Mouse (Mus musculus) kidney, embryonic 15.5 days (tissue): ENCODE measurements at regions not wholly inside any gene's neighbourhood (a gene's known extent, or its start where the extent isn't known, plus 50 kb on each side); places are given as distances from the start of the nearest gene placed in this dataset.
A peak's percentile ranks its signal among the peaks of the same experiment; 100 is the strongest.
"Not testable (repeated sequence)": the region's sequence is repeated elsewhere in the genome, so short reads cannot be mapped to it uniquely, and the experiment has no call there.

Experiments used
- ATAC-seq: fragments of 200-750 bp; cut with Nextera tagmentation; replicated peaks from 2 replicates; pipeline ENCODE4 v1.8.0; 2017; ENCODE audit warnings: moderate TSS enrichment; ENCODE audit not compliant: low FRiP score
- H3K27ac ChIP-seq: fragments of 300-500 bp; sonication (generic); 2 replicates; pipeline ENCODE4 v1.5.1; 2015; ENCODE audit warnings: mild to moderate bottlenecking, inconsistent platforms
- H3K27me3 ChIP-seq: fragments of 300-500 bp; sonication (generic); 2 replicates; pipeline ENCODE4 v1.6.1; 2015; ENCODE audit warnings: inconsistent platforms
- H3K36me3 ChIP-seq: fragments of 300-500 bp; sonication (generic); 2 replicates; pipeline ENCODE4 v1.6.1; 2015; ENCODE audit warnings: inconsistent platforms
- H3K4me1 ChIP-seq: fragments of 300-500 bp; sonication (generic); 2 replicates; pipeline ENCODE4 v1.6.1; 2015; ENCODE audit warnings: inconsistent platforms
- H3K4me2 ChIP-seq: fragments of 300-500 bp; sonication (generic); 2 replicates; pipeline ENCODE4 v1.6.1; 2015; ENCODE audit warnings: moderate library complexity, mild to moderate bottlenecking, inconsistent platforms
- H3K4me3 ChIP-seq: fragments of 300-500 bp; sonication (generic); replicated peaks from 2 replicates; pipeline ENCODE4 v1.5.1; 2015; ENCODE audit warnings: mild to moderate bottlenecking, inconsistent platforms
- H3K9ac ChIP-seq: fragments of 300-500 bp; sonication (generic); 2 replicates; pipeline ENCODE4 v1.6.1; 2015; ENCODE audit warnings: mild to moderate bottlenecking, inconsistent platforms
- H3K9me3 ChIP-seq: fragments of 300-500 bp; sonication (generic); replicated peaks from 2 replicates; pipeline ENCODE4 v1.6.1; 2016; ENCODE audit warnings: inconsistent platforms
- WGBS: fragments of 180-500 bp; shearing (Covaris S2); methylation state at CpG from one replicate; pipeline ENCODE4 v1.1.7; 2015; ENCODE audit warnings: mixed read lengths; 5-methylcytosine and 5-hydroxymethylcytosine counted together

DNA sequence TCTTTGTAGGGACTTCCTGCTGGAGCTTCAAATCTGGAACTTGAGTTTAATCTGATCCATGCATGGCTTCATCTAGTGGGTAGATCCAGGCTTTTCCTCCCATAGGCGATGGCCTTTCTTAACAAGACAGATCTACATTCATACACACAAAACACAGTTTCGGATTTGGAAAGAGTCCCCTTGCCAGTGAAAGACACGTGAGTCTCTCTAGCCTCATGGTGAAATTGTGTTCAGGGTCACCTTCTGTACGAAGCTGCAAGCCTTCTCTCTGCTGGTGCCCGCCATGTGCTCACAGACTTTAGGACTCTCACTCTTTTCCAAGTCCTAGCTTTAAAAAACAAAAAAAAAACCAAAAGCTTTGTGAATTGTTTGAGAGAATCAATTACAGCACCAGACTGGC is 51.4 kb upstream of the Dlx2 start:
- Histone ChIP-seq H3K4me3 (no peak overlapping the region), H3K27me3 (0 out of 2 replicates have a peak, but pooled peaks cover 6% of the 10 kb centered on the region), H3K4me2 (no peak overlapping the region), H3K4me1 (peaks cover 3% of the 10 kb centered on the region; the same call in 1 of the 2 replicates), H3K9me3 (no peaks in the 10 kb centered on the region), H3K36me3 (no peaks in the 10 kb centered on the region), H3K9ac (no peak overlapping the region), H3K27ac (no peak overlapping the region)
- 82% methylated on average over 5 of the region's 5 CpGs for WGBS
- ATAC-seq, result no peak

DNA sequence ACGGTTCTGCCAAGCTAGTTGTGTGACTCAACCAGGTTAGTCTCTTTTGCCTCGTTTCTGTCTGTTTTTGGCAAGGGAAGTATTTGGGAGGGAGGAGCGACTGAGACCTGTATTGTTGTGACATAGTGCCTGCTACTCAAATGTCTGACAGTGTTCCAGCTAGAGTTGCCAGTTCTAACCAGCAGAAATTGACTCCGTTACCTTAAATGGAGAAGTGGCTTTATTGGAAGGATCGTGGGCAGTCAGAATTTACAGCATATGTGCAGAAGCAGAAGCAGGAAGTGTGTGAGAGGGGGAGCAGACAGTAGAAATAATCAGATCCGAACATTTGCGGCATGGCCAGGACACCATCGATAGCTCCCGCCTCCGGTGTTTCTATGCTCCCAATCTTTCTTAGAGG is 51.8 kb upstream of the Dlx2 start:
- Histone ChIP-seq H3K36me3 (no peaks in the 10 kb centered on the region), H3K4me2 (no peak overlapping the region; the same call in 1 of the 2 replicates), H3K4me3 (no peak overlapping the region), H3K27me3 (0 out of 2 replicates have a peak, but pooled peaks cover 6% of the 10 kb centered on the region), H3K4me1 (peaks cover 3% of the 10 kb centered on the region; the same call in 1 of the 2 replicates), H3K9me3 (no peaks in the 10 kb centered on the region), H3K27ac (no peak overlapping the region), H3K9ac (no peak overlapping the region)
- ATAC-seq, result no peak
- 60% methylated on average over 10 of the region's 10 CpGs for WGBS

DNA sequence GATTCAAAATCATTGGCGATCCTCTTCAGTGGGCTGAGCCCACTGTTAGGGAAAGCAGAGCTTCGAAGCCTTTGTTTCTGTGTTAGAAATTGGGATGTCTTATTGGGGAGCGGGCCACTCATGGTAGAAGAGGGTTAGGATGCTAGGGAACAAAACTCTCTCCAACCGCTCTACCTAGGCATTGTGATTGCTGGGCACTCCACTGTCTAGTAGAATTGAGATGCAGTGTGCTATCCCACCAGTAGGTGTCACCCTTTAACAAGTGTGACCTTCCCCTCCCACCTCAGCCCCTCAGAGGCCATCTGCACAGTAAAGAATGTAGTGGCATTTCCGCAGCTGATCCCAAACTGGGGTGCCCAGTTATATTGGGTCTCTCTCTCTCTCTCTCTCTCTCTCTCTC is 52.2 kb upstream of the Dlx2 start:
- Histone ChIP-seq H3K36me3 (no peaks in the 10 kb centered on the region), H3K9ac (no peak overlapping the region), H3K27me3 (0 out of 2 replicates have a peak, but pooled peaks cover 6% of the 10 kb centered on the region), H3K4me3 (no peak overlapping the region), H3K9me3 (no peaks in the 10 kb centered on the region), H3K4me2 (no peak overlapping the region; the same call in 1 of the 2 replicates), H3K4me1 (peaks cover 3% of the 10 kb centered on the region; the same call in 1 of the 2 replicates), H3K27ac (no peak overlapping the region)
- WGBS, result 22% methylated on average over 5 of the region's 5 CpGs
- peak; percentile 82 for ATAC-seq

DNA sequence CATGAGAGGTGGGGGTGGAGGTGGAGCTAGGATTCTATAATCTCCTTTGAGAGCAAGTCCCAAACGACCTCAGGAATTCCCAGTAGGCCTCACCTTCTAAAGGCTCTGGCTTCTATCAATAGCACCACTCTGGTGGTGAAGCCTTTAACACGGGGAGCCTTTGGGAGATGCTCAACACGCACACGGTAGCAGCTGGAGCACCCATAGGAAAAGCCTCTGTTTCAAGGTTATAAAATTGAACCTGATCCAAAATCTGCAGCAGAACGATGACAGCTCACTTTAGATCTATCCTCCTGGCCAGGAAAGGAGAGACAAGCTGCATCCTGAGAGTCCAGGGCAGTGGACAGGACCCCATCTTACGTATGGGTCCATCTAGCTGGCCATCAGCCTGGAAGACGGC is 53.7 kb upstream of the Dlx2 start:
- WGBS, result 72% methylated on average over 7 of the region's 7 CpGs
- no peaks in the 10 kb centered on the region for H3K9me3 ChIP-seq
- 0 out of 2 replicates have a peak, but pooled peaks cover 6% of the 10 kb centered on the region for H3K27me3 ChIP-seq
- H3K4me2 ChIP-seq, result no peak overlapping the region
- H3K36me3 ChIP-seq, result no peaks in the 10 kb centered on the region
- ATAC-seq, result no peak
- peaks cover 3% of the 10 kb centered on the region; the same call in 1 of the 2 replicates for H3K4me1 ChIP-seq
- H3K9ac ChIP-seq, result no peak overlapping the region
- peak overlapping the region; percentile 27; the same call in 1 of the 2 replicates for H3K27ac ChIP-seq
- H3K4me3 ChIP-seq, result no peak overlapping the region

DNA sequence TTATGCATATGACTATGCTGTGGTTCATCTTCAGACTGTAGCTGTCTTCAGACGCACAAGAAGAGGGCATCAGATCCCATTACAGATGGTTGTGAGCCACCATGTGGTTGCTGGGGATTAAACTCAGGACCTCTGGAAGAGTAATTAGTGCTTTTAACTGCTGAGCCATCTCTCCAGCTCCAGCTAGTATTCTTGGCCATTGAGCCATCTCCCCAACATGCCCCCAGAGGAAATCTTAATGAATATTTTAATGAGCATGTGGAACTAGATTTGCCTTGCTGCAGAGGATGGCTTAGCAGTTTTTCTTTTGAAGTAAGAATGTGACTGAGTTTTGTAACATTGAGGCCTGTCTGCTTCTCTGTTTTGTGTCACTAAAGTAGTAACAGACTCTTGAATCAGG is 54.4 kb upstream of the Dlx2 start:
- Histone ChIP-seq H3K4me1 (peaks cover 3% of the 10 kb centered on the region; the same call in 1 of the 2 replicates), H3K36me3 (no peaks in the 10 kb centered on the region), H3K27me3 (0 out of 2 replicates have a peak, but pooled peaks cover 6% of the 10 kb centered on the region), H3K4me3 (no peak overlapping the region), H3K27ac (no peak overlapping the region), H3K9me3 (no peaks in the 10 kb centered on the region), H3K4me2 (no peak overlapping the region), H3K9ac (no peak overlapping the region)
- 71% methylated on average over 1 of the region's 1 CpGs for WGBS
- ATAC-seq, result no peak

DNA sequence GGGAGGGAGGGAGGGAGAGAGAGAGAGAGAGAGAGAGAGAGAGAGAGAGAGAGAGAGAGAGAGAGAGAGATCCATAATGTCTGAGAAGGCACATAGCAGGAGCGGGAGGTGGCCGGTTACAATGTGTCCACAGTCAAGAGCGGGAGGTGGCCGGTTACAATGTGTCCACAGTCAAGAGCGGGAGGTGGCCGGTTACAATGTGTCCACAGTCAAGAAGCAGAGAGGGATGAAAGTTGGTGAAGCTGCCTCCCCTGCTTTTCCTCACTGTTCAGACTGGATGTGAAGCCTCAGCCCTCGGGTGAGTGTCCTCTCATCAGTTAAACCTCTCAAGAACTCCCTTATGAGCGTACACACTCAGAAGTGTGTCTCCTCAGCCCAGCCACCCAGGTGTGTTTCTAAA is 57.2 kb upstream of the Dlx2 start:
- not testable (repeated sequence) for H3K9ac ChIP-seq, H3K27me3 ChIP-seq, H3K9me3 ChIP-seq, H3K27ac ChIP-seq, ATAC-seq, H3K36me3 ChIP-seq, H3K4me2 ChIP-seq, H3K4me3 ChIP-seq
- H3K4me1 ChIP-seq, result peaks cover 15% of the 10 kb centered on the region; the same call in 1 of the 2 replicates
- 93% methylated on average over 8 of the region's 8 CpGs for WGBS

DNA sequence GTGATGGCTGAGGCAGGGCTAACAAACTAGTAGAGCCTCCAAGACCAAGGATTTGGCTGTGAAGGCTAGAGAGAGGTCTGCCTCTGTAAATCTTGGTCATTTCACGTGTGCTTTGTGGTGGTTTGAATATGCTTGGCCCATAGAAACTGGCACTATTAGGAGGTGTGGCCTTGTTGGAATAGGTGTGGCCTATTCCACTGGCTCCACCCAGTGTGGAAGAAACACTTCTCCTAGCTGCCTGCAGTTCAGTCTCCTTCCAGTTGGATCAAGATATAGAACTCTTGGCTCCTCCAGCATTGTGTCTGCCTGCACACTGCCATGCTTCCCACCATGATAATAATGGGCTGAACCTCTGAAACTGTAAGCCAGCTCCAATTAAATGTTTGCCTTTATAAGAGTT is 59.1 kb upstream of the Dlx2 start:
- Histone ChIP-seq H3K4me2 (no peak overlapping the region), H3K36me3 (no peaks in the 10 kb centered on the region), H3K4me3 (no peak overlapping the region), H3K9ac (no peak overlapping the region), H3K27ac (no peak overlapping the region), H3K4me1 (peaks cover 22% of the 10 kb centered on the region), H3K9me3 (no peaks in the 10 kb centered on the region), H3K27me3 (no peaks in the 10 kb centered on the region)
- no peak for ATAC-seq
- 84% methylated on average over 1 of the region's 1 CpGs for WGBS

DNA sequence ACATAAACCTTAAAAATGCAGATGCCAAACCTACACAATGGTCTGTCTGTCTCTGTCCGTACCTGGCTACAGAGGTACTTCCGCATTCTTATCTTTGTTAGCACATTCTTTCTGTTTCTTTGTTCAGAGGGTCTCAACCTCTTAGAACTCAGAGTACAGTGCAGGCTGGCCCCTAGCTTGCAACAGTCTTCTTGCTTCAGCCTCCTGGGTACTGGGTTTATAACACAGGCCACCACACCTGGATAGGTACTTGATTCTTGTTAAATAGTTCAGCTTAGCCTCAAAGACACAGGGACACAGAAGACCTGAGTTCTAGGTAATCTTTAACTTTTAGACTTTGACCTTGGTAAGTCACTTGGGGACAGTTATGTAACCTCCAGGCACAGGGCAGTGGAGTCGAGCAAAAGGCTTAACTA is 60.5 kb upstream of the Dlx2 start:
- no peak overlapping the region for H3K9ac ChIP-seq
- no peaks in the 10 kb centered on the region for H3K36me3 ChIP-seq
- H3K9me3 ChIP-seq, result no peaks in the 10 kb centered on the region
- peaks cover 27% of the 10 kb centered on the region for H3K4me1 ChIP-seq
- WGBS, result 71% methylated on average over 3 of the region's 3 CpGs
- H3K4me2 ChIP-seq, result no peak overlapping the region
- no peaks in the 10 kb centered on the region for H3K27me3 ChIP-seq
- ATAC-seq, result 0 out of 2 replicates have a peak, but pooled peaks have one; percentile 43
- peak overlapping the region; percentile 70 for H3K27ac ChIP-seq
- no peak overlapping the region for H3K4me3 ChIP-seq

DNA sequence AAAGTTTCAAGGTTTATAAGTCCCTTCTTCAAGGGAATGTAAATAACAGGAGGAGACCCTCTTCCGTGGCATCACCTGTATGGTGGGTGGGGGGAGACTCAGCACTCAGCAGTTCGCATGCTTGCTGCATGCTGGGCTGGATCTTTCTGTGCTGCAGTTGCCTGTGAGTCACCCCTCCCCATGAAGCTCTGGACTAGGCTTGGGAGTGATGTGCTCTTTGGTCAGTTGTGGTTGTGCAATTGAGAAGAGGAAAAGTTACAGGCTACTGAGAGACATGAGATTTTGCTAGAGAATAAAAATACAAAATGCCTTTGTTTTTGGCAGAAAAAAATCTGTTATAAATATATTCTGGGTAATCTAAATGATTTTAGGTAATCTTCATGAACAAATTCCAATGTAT is 66.7 kb upstream of the Dlx2 start:
- H3K27me3 ChIP-seq, result no peaks in the 10 kb centered on the region
- WGBS, result 59% methylated on average over 2 of the region's 2 CpGs
- H3K4me2 ChIP-seq, result no peak overlapping the region
- peaks cover 22% of the 10 kb centered on the region for H3K4me1 ChIP-seq
- H3K27ac ChIP-seq, result peak overlapping the region; percentile 57
- no peaks in the 10 kb centered on the region for H3K9me3 ChIP-seq
- no peak overlapping the region for H3K9ac ChIP-seq
- no peaks in the 10 kb centered on the region for H3K36me3 ChIP-seq
- ATAC-seq, result no peak
- no peak overlapping the region for H3K4me3 ChIP-seq

DNA sequence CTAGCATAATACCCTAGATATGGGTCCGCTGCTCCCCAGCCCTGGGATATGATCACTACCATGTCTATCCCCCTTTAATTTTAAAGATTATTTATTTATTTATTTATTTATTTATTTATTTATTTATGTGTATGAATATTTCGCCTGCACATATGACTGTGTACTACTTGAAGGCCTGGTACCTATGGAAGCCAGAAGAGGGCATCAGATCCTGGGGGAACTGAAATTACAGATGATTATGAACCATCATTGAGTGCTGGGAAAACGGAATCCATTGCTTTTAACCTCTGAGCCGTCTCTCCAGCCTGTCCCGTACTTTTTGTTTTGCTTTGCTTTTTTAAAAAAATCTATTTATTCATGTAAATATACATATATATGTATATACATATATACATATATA is 70.0 kb upstream of the Dlx2 start:
- no peak overlapping the region for H3K9ac ChIP-seq
- H3K27me3 ChIP-seq, result no peaks in the 10 kb centered on the region
- H3K4me3 ChIP-seq, result no peak overlapping the region
- H3K36me3 ChIP-seq, result no peaks in the 10 kb centered on the region
- H3K4me1 ChIP-seq, result peaks cover 10% of the 10 kb centered on the region
- no peak overlapping the region for H3K27ac ChIP-seq
- H3K4me2 ChIP-seq, result no peak overlapping the region
- H3K9me3 ChIP-seq, result peaks cover 4% of the 10 kb centered on the region; the same call in 1 of the 2 replicates
- WGBS, result 88% methylated on average over 5 of the region's 5 CpGs
- no peak for ATAC-seq

DNA sequence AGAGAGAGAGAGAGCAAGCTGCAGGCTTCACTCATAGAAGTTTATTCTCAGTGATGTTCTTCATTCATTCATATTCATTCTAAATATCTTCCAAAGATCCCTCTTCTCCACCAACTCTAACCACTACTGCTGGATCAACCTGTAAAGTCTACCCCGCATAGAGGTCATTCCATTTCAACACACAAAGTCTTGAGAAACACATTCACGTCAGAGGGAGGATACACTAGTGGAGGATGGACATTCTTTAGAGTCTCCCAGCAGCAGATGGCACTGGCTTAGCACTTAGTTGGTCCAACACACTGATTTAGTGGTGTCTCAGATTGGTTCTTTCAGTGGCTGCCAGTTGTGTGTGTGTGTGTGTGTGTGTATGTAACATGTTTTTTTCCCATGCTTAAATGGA is 74.9 kb upstream of the Dlx2 start:
- Histone ChIP-seq H3K4me2 (no peak overlapping the region), H3K27ac (no peak overlapping the region)
- WGBS, result 90% methylated on average over 2 of the region's 2 CpGs

DNA sequence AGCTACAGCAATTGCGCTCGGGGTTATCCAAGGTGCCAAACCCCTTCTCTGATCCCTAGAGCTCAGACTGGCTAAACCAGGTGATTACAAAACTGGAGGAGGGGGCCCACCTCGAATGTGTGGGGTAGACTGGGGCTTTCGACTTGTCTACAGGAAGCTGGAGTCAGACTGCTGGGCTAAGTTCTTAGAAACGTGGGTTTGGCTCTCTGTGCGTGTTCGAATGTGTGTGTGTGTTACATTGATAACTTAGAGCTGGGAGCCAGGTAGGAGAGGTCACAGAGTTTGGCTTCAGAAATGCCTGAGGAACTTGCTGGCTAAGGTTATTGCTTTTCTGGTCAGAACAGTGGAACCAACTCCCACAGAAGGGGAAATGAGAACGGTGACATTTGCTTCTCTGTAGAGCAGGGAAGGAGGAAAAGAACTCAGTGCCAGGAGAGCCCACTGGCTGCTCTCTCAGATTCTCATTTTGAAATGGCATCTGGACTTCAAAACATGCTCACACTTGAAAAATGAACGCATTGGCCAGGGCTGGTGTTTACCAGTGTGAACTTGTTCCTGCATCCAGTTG is 76.1 kb upstream of the Dlx2 start:
- H3K27me3 ChIP-seq, result no peaks in the 10 kb centered on the region
- no peak overlapping the region for H3K4me3 ChIP-seq
- WGBS, result 54% methylated on average over 9 of the region's 9 CpGs
- ATAC-seq, result no peak
- peaks cover 33% of the 10 kb centered on the region for H3K4me1 ChIP-seq
- H3K9ac ChIP-seq, result no peak overlapping the region
- H3K4me2 ChIP-seq, result no peak overlapping the region
- peak overlapping the region; percentile 82 for H3K27ac ChIP-seq
- no peaks in the 10 kb centered on the region for H3K36me3 ChIP-seq
- H3K9me3 ChIP-seq, result peaks cover 4% of the 10 kb centered on the region; the same call in 1 of the 2 replicates

More for the DNA sequence above, 74.9 kb upstream of the Dlx2 start:
- Histone ChIP-seq H3K27me3 (no peaks in the 10 kb centered on the region), H3K4me1 (peaks cover 22% of the 10 kb centered on the region), H3K9ac (no peak overlapping the region), H3K9me3 (peaks cover 4% of the 10 kb centered on the region; the same call in 1 of the 2 replicates), H3K36me3 (no peaks in the 10 kb centered on the region), H3K4me3 (no peak overlapping the region)
- no peak for ATAC-seq

DNA sequence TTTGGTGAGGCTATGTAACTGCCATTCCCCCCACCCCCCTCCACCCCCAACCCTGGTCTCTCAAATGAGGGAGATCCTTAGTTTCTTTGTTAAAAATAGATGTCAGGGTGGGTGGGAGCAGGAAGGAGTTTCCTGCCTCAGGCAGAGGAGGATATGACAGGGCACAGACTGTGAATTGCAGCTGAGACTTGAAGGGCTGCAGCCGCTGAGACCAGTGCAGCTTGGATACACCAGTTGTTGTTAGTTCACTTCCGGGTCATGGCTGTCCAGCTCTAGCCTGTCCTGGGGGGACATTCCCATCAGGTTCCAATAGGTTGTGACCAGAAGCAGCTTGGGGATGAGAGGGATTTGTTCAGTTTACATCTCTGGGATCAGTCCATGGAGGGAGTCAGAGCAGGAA is 76.6 kb upstream of the Dlx2 start:
- Histone ChIP-seq H3K36me3 (no peaks in the 10 kb centered on the region), H3K27me3 (no peaks in the 10 kb centered on the region), H3K4me2 (no peak overlapping the region), H3K9ac (no peak overlapping the region), H3K9me3 (peaks cover 4% of the 10 kb centered on the region; the same call in 1 of the 2 replicates), H3K4me3 (no peak overlapping the region), H3K27ac (peak overlapping the region; percentile 82), H3K4me1 (peaks cover 33% of the 10 kb centered on the region)
- 41% methylated on average over 2 of the region's 2 CpGs for WGBS
- 0 out of 2 replicates have a peak, but pooled peaks have one; percentile 47 for ATAC-seq
